8 mouse cellular contexts compared by ENCODE assay signal in genomic region chr8:127706051-127706835, GRCm38 (mm10).
DNase-seq lines count a peak whose midpoint lies in the region; ATAC-seq lines count a peak whose summit lies in the region.

No protein-coding gene starts in this region.

- H3K9me3 ChIP-seq in forebrain, embryonic 14.5 days (replicated peaks; ENCODE audit: control insufficient read depth, low read length), result no peaks in the 10 kb centered on the region
- no peaks in the 10 kb centered on the region for H3K9me3 ChIP-seq in hindbrain, embryonic 10.5 days

- ATAC-seq in forebrain, embryonic 14.5 days, result peak; percentile 94

- no peak overlapping the region for H3K4me2 ChIP-seq in forebrain, embryonic 14.5 days (ENCODE audit: low read length)

- H3K27me3 ChIP-seq in forebrain, embryonic 14.5 days (replicated peaks; ENCODE audit: control insufficient read depth, insufficient read depth, low read length), result no peaks in the 10 kb centered on the region
- H3K27me3 ChIP-seq in hindbrain, embryonic 10.5 days (ENCODE audit: insufficient read depth, poor library complexity, severe bottlenecking), result peaks cover 11% of the 10 kb centered on the region

- intact Hi-C loops in left cerebral cortex, postnatal 4 days (cut with DNase I), result no loop called here

- WGBS in forebrain, embryonic 14.5 days, result 38% methylated on average over 16 of the region's 16 CpGs
- 51% methylated on average over 16 of the region's 16 CpGs for WGBS in hindbrain, embryonic 10.5 days

- peak; percentile 5 for DNase-seq in adrenal gland, postnatal 25 days
- DNase-seq in adrenal gland, adult (ENCODE audit: inconsistent age in 2 of 2, low spot score in 1 of 2), result no peak
- DNase-seq in forebrain, embryonic 14.5 days (ENCODE audit: low spot score), result peak; percentile 92
- DNase-seq in hindbrain, embryonic 10.5 days (ENCODE audit: low spot score), result no peak
- peak; percentile 96 for DNase-seq in left cerebral cortex, postnatal 4 days
- peak; percentile 66 to 83 for DNase-seq in right cerebral cortex, adult 2 months (ENCODE audit: low spot score in 2 of 2)
- no peak for DNase-seq in adrenal gland, adult 18-20 months (ENCODE audit: low spot score in 2 of 2)
- DNase-seq in thymus, postnatal 25 days, result no peak

- H3K4me1 ChIP-seq in forebrain, embryonic 14.5 days (ENCODE audit: control insufficient read depth, insufficient read depth, low read length), result peaks cover 11% of the 10 kb centered on the region
- H3K4me1 ChIP-seq in hindbrain, embryonic 10.5 days (replicated peaks), result peaks cover 9% of the 10 kb centered on the region

- H3K36me3 ChIP-seq in forebrain, embryonic 14.5 days (ENCODE audit: control insufficient read depth, insufficient read depth, low read length), result no peaks in the 10 kb centered on the region
- H3K36me3 ChIP-seq in hindbrain, embryonic 10.5 days, result no peaks in the 10 kb centered on the region

- H3K4me3 ChIP-seq in forebrain, embryonic 14.5 days (ENCODE audit: low read depth, low read length), result no peak overlapping the region
- H3K4me3 ChIP-seq in hindbrain, embryonic 10.5 days, result no peak overlapping the region

- H3K9ac ChIP-seq in forebrain, embryonic 14.5 days (ENCODE audit: low read length), result no peak overlapping the region

- H3K27ac ChIP-seq in forebrain, embryonic 14.5 days (ENCODE audit: low read depth, low read length), result peak overlapping the region; percentile 78
- peak overlapping the region; percentile 45; the same call in 1 of the 2 replicates for H3K27ac ChIP-seq in hindbrain, embryonic 10.5 days

Comparison
In these comparisons a context has a peak if more than half of its experiments do, and no peak if none do; other contexts are left out.
1. DNase-seq: peak in adrenal gland, postnatal 25 days (single experiment), forebrain, embryonic 14.5 days (single experiment), left cerebral cortex, postnatal 4 days (single experiment) and right cerebral cortex, adult 2 months (2 of 2); none in adrenal gland, adult (0 of 2), hindbrain, embryonic 10.5 days (single experiment), adrenal gland, adult 18-20 months (0 of 2) and thymus, postnatal 25 days (single experiment).